Mouse (Mus musculus) left cerebral cortex, postnatal 36 days (tissue): ENCODE measurements around the gene B3gnt2. TPM values are rescaled to one million over a fixed set of nuclear protein-coding genes. Genes with fewer than 3 reads are reported as not detected.
"Not testable (repeated sequence)": the region's sequence is repeated elsewhere in the genome, so short reads cannot be mapped to it uniquely, and the experiment has no call there.

ENCODE experiments used
- DNase-seq, 2 experiments: peaks; one replicate each; pipeline ENCODE4 v3.0.0; 2021 to 2022; ENCODE audit warnings: low spot score in 2 of 2, mixed read lengths in 1 of 2
- intact Hi-C: fragments of 180-260 bp; cut with DNase I; formaldehyde crosslinking; loops from one replicate; pipeline ENCODE4 v1.15.1; 2025
- total RNA-seq, 2 experiments: library from RNA; stranded (reverse); gene quantifications; 2 replicates each; pipeline ENCODE4 v1.2.3; 2021

Gene B3gnt2
- total RNA-seq, 2 experiments from 2014 or later = 14.1 to 15.9 TPM

DNA sequence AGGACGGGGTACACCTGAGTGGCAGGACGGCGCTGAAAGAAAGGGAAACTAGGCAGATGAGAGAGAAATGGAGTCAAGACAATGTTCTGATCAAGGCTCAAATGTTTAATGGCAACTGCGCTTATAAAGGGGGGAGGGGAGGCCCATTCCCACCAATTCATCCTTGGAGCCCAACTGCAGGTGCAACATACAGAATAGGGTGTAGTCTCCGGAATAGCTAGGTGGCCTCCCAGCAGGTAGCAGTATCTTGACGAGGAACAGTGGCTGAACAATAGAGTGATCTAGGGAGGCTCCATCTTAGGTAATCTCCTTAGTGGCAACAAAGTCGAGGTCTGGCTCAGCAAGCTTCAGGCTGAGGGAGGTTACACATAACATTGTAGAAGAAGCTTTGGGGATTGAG lies 113.4 kb downstream of the B3gnt2 start:
- no peak for DNase-seq
- intact Hi-C loops = no loop called here

DNA sequence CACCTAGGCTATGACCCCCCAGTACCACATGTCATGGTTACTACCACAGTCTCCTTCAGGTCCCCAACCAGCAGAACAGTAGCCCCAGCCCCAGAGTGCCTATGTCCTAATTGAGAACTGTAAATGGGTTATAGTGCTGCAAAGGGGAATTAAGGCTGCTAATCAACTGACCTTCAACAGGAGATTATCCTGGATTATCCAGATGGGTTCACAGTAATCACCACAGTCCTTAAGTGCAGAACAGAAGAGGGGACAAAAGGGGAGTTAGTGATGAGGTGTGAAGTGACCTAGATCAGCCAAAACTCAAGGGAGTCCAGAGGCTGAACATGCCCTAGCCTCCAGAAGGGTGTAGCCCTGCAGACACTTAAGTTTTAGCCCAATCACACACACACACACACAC lies 115.4 kb downstream of the B3gnt2 start:
- no peak for DNase-seq
- intact Hi-C loops = no loop called here

DNA sequence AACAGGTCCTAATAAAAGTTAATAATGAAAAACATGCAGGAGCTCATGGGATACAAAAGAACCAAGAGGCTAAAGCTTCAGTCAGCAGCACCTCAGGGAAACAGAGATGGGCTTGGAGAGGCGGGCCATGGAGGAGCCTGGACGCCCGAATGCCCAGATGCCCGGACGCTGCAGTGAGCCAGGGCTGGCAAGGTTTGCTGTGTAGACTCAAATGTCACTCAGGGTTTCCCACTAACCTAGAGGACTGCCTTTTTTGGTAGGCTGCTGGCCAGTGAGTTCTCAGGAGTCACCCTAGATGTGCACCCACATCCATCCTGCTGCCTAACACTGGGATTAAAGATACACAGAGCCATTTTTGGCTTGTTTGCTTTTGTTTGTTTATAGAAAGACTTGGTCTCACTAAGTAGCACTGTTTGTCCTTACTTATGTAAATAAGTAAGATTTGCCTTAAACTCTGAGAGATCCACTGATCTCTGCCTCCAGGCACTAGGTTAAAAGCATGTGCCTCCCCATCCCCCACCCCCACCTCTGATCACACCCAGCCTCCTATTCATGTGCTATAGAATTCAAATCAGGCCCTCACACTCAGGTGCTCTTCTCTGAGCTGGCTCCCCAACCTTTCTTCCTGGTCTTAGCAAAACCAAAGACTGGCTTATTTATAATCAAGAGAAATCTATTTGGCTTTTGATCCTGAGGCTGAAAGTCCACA lies 117.0 kb downstream of the B3gnt2 start:
- intact Hi-C loops = no loop called here
- DNase-seq = no peak

DNA sequence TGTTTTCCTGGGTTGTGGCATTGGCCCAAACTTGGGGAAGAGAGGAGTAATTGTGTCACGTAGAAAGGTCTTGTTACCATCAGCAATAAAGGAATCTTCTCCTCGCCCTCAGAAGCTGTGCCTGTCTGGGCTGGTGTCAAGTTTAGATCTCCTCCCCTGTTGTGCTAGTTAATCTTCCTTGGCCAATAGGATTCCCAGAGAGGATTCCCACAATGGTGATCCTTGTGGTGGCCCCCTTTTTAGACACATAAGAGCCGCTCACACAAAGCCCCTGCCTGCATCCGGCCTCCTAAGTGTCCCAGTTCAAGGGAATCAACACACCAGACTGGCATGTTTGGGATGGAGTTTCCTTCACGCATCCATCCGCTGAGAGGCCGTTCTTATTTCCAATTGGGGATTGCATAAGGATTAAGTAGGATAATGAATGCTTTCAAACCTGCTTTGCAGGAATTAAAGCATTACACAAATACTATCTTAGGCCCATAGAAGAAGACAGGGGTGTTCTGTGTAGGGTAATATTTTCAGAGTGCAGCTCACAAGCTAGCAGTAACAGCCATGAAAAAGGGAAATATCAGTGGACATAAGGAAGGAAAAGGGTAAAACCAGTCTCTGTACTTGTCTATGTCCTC lies 118.6 kb downstream of the B3gnt2 start:
- intact Hi-C loops = no loop called here
- no peak for DNase-seq

DNA sequence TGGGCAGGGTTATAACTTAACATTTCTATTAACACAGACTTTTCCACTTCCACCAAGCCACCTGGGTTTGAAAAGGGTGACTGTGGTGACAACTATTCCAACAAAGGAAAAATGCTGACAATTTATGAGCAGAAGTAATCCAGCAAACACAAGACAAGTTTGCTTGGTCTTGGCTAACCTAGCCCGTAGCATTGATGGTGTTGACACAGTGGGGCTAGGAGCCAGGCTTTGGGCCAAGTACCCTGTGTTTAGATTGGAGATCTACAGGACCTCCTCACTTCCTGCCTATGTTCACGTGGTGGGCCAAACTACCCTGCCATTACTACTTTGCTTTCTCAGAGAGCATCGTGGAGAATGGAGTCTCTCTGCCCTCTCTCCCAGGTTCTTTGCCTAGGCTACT lies 119.3 kb downstream of the B3gnt2 start:
- intact Hi-C loops = no loop called here
- DNase-seq = no peak

DNA sequence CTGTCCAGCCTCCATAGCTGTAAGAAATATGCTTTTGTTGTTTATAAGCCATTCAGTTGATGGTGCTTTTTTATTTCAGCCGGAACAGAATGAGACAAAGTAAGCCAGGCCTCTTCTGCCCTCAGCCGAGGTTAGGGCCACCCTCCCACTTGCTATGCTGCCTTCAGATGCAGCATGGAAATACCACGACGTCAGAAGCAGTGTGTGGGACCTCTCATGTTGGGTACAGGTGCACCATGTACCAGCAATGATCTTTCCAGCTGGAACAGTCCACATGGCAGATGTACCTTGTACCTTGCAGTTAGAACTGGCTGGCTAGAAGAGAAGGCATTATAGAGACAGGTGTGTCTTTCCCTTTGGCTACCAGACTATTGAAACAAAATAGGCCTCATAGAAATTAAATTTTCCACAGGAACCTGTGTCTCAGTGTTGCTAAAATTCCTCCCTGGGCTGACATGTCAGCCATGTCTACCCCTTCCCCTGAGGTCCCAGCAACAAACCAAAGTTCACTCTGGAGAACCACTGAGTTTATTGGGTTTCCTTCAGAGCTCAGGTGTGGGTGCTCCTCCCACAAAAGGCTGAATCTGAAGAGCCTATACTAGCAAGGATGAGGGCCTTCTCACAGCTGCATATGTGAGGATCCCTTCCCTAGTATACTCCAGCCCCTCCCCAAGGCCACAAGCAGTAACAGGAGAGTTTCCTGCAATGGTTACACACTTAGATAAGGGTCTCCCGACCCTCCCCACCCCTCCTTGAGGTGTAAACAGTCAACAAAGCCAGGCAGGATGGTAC lies 121.1 kb downstream of the B3gnt2 start:
- DNase-seq = no peak
- intact Hi-C loops = no loop called here

DNA sequence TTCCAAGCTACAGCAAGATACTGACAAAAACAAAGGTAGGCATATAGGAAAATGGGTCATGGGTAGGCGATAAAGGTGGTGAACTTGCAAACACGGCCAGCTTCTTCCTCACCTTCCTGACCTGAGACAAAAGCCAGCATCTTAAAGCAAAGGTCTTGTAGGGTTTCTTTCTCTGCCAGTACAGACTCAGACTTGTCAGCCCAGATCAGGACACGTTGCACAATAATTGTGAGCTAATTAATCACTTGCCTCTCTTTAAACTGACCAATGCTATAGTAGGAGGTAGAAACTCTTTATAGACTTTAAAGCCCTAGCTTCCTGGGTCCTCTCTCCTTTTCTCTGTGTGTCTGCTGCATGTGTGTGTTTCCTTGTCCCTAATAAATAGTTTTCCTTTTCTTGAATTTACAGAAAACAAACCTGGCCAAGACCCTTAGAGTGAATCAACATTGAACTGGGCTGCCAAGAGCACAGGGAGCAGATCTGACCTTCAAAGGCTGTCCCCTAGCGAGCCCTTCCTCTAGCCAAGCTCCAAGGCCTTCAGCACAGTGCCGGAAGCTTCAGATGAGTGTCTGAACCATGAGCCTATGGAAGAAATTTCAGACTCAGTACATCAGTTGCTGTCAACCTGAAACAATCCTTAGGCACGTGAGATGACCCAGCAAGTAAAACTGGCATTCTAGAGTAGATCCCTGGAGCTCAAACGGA lies 124.1 kb downstream of the B3gnt2 start:
- intact Hi-C loops = no loop called here
- DNase-seq = no peak

DNA sequence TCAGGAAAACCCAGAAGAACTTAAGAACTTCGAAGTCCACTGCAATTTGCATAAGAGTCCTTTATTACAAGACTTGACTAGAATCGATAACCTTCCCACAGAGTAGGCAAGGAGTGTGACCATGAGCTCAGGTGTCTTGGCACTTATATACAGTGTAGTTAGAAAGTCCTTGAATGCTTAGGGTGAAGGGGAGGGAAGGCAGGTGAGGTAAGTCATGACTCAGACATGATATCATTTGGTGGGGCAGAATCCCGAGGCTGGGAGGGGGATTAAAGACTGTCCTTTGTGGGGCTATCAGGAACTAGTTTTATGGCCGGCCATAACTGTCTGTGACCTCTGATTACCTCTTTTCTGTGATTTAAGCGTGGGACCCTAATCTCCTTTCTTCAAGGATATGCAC lies 125.6 kb downstream of the B3gnt2 start:
- intact Hi-C loops, DNase-seq: not testable (repeated sequence)

DNA sequence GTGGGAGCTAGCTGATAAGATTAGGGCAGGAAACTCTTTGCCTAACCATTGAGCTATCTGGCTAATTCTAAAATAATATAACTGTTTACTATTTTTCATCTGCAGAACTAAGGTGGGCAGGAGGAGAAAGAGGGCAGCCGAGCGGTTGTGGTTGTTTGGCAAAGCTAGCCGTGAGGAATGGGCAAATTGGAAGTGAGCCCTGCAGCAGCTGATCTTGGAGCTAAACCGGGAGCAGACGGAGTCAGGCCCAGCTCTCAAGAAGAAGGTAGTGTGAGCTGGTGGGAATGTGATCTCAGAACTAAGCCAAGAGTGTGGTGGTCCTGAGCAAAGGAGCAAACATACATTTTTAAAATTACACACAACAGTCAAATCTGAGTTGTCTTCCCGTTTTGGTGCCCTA lies 126.8 kb downstream of the B3gnt2 start:
- intact Hi-C loops = no loop called here
- DNase-seq = no peak

DNA sequence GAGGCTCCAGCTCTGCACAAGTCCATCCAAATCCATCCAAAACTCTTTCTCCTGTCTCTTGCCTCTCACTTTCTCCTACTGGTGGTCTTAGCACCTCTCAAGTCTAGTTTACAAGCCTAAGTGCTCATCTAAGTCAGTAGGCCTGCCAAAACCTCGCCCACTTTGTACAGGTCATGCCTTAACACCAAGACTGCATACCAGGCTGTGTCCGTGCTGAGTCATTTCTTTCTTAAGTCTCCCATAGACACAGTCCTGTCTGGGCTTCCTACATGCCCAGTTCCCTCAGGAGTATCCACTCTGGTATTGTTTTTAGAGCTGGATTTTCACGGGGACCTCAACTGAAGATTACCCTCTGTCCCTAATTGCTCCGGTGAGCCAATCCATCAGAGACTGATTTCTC lies 127.9 kb downstream of the B3gnt2 start:
- DNase-seq = no peak
- intact Hi-C loops = no loop called here

DNA sequence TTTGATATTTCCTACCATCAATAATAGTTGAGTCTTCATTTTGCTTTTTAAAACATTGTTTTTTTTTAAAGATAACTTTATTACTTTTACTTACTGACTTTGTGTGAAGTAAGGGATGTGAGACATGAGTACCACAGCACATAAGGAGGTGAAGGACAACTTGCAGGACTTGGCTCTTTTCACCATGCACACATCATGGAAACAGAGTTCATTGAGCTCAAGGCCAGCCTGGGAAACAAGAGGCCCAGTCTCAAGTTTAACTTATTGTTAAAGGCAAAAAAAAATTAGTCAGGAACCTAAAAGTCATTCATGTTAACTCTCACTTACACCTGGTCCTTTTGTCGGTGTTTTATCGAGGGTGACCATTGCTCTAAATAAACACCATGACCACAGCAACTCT lies 137.7 kb downstream of the B3gnt2 start:
- intact Hi-C loops = no loop called here
- no peak for DNase-seq

DNA sequence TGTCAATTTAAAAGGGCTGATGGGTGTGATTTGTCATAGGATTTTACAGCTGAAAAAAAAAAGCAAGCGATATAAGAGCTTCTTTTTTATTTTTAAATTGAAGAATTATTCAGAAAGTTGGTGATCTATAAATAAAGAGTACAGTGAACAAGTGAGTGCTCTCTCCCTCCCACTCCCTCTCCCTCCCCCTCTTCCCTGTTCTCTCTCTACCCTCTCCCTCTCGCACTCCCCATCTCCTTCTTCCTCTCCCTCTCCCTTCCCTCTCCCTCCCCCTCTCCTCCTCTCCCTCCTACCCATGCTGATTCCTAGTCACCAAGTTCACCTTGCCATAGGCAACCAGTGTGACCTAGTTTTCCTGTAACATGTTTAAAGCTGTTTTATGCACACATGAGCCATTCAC lies 140.7 kb downstream of the B3gnt2 start:
- intact Hi-C loops = no loop called here
- no peak for DNase-seq

DNA sequence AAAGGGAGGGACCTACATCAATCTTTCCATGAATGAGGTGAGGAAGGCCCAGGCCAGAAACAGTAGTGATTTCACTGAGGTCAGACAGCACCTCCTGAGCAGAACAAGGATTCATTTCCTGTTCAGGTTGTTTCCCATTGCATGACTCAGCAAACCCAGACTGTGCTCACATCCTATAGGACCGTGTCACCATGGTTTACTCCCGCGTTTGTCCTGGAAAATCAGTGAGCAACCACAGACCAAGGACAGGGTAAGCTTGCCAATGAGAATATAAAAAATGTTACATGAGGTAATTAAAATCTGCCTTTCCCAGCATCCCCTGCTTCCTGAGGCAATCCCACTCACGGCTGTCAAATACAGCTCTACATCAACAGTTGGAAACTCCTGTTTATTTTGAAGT lies 141.2 kb downstream of the B3gnt2 start:
- intact Hi-C loops = no loop called here
- peak; percentile 15 to 25 for DNase-seq

DNA sequence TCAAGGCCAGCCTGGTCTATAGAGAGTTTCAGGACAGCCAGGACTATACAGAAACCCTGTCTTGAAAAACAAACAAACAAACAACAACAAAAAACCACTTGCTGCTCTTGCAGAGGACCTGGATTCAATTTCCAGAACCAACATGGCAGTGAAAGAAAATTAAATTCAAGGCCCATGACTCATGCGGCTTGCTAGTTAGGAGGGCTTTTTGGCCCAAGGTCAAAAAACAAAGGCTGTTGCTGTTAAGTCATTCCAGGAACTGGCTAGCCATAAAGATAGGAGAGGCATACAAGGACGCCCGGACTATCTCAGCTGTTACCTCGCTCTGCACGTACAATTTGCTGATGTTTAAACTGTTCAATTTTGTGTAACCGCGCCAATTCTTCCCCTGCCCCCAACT lies 142.7 kb downstream of the B3gnt2 start:
- no peak for DNase-seq
- intact Hi-C loops = no loop called here

DNA sequence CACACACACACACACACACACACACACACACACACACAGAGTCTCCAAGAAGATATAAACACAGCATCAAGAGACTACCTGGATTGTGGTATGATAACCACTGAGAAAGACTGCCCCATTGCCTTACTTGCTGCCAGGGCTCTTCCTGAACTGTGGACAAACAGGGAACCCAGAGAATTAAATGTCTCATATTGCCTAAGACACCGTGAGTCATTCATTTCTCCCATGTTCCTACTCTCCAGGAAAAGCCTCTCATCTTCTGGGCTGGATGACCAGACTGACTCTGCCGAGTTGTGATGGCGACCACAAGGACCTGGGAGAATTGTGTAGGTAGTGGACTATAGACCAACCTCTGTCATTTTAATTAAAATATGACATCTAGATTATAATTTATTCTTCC lies 149.4 kb downstream of the B3gnt2 start:
- DNase-seq = no peak
- intact Hi-C loops = no loop called here

DNA sequence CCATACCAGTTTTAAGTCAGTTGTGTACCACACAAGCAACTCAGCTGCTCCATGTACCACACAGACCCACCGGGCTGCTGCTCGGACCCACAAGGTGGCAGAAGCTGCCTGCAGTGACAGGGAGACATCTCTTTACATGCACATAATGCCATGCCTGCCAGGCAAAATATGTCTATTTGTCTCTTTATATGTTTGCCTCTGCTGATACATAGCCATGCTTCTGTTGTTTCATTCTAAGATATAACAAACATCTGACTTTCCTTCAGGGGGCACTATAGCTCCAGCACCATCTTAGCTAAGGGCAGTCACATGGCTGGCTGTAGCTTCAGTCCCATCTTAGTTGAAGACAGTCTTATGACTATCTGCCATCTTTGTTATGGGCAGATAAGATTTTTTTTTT lies 150.2 kb downstream of the B3gnt2 start:
- DNase-seq = no peak
- intact Hi-C loops = no loop called here
